Mouse (Mus musculus): Measurements from ENCODE around the gene Ctso.

GRCm38 (mm10) chr3:81985100-81985499, 52.7 kb downstream of the Ctso start:
- TF ChIP-seq POLR2A (IDR thresholded peaks at IDR 0.05; ENCODE audit: control insufficient read depth in 1 of 2, insufficient read depth in 1 of 2, low read depth in 1 of 2, low read length in 2 of 2, poor library complexity in 1 of 2) (no peak), CTCF (IDR thresholded peaks at IDR 0.05 in 2 of 3, conservative IDR thresholded peaks at IDR 0.05 in 1 of 3; ENCODE audit: control insufficient read depth in 1 of 3, insufficient read depth in 1 of 3, low read depth in 2 of 3, low read length in 3 of 3, poor library complexity in 1 of 3, severe bottlenecking in 1 of 3) (no peak), BHLHE40 (IDR thresholded peaks at IDR 0.05; ENCODE audit: borderline replicate concordance, low read depth, low read length) (no peak), HCFC1 (IDR thresholded peaks at IDR 0.05; ENCODE audit: low read depth, low read length) (no peak), ETS1 (IDR thresholded peaks at IDR 0.05; ENCODE audit: low read depth, low read length) (no peak), GABPA (IDR thresholded peaks at IDR 0.05; ENCODE audit: low read depth, low read length) (no peak), GATA1 (IDR thresholded peaks at IDR 0.05; ENCODE audit: low read depth, low read length) (no peak), POLR2AphosphoS2 (IDR thresholded peaks at IDR 0.05; ENCODE audit: low read length) (no peak), ZC3H11A (IDR thresholded peaks at IDR 0.05; ENCODE audit: low read depth, low read length) (no peak), EP300 (IDR thresholded peaks at IDR 0.05; ENCODE audit: low read depth in 1 of 2, low read length in 2 of 2) (no peak)
